Mouse (Mus musculus) WW6 (cell line): ENCODE measurements around the gene Hmg20b.

Experiments used
- DNase-seq: peaks from one replicate; pipeline ENCODE4 v3.0.0-alpha.2; 2013; ENCODE audit warnings: low read depth, low spot score

The Hmg20b gene

GRCm38 (mm10) chr10:81354738-81355477 lies 4.6 kb upstream of the Hmg20b start:
- no peak for DNase-seq

GRCm38 (mm10) chr10:81351678-81352291 lies 1.5 kb upstream of the Hmg20b start:
- no peak for DNase-seq

GRCm38 (mm10) chr10:81349961-81350350 lies 324 bp downstream of the Hmg20b start:
- no peak for DNase-seq

GRCm38 (mm10) chr10:81349146-81349545 lies 1.1 kb downstream of the Hmg20b start:
- DNase-seq = peak; percentile 57

- peak; percentile 54 for DNase-seq
Observed at GRCm38 (mm10) chr10:81346453-81347067, 3.7 kb downstream of the Hmg20b start.

GRCm38 (mm10) chr10:81345162-81345534 lies 5.1 kb downstream of the Hmg20b start:
- no peak for DNase-seq

GRCm38 (mm10) chr10:81344421-81345161 lies 5.7 kb downstream of the Hmg20b start:
- no peak for DNase-seq

GRCm38 (mm10) chr10:81342686-81343505 lies 7.4 kb downstream of the Hmg20b start, which contains the start of gene Gipc3:
TSS of gene Gipc3 (minus strand) at chr10:81343266.
- DNase-seq = no peak

GRCm38 (mm10) chr10:81341333-81341949 lies 8.8 kb downstream of the Hmg20b start:
- no peak for DNase-seq

- DNase-seq = no peak
Observed at GRCm38 (mm10) chr10:81340551-81341332, 9.5 kb downstream of the Hmg20b start.

GRCm38 (mm10) chr10:81336558-81336957 lies 13.7 kb downstream of the Hmg20b start:
- no peak for DNase-seq

- no peak for DNase-seq
Observed at GRCm38 (mm10) chr10:81335393-81336340, 14.6 kb downstream of the Hmg20b start.

- no peak for DNase-seq
Observed at GRCm38 (mm10) chr10:81334324-81334723, 16.0 kb downstream of the Hmg20b start.

GRCm38 (mm10) chr10:81332277-81332676 lies 18.0 kb downstream of the Hmg20b start:
- no peak for DNase-seq

GRCm38 (mm10) chr10:81330007-81330406 lies 20.3 kb downstream of the Hmg20b start:
- no peak for DNase-seq

GRCm38 (mm10) chr10:81329194-81329975 lies 20.9 kb downstream of the Hmg20b start:
- no peak for DNase-seq

- DNase-seq = no peak
Observed at GRCm38 (mm10) chr10:81328386-81328785, 21.9 kb downstream of the Hmg20b start, which contains the start of gene Tbxa2r. TSS of gene Tbxa2r (plus strand) at chr10:81328731.

GRCm38 (mm10) chr10:81327959-81328358 lies 22.3 kb downstream of the Hmg20b start:
- DNase-seq = no peak
